Mouse (Mus musculus): ENCODE measurements around the gene Xbp1.

- TF ChIP-seq CTCF (IDR thresholded peaks at IDR 0.05; ENCODE audit: extremely low read depth, insufficient read depth, insufficient read length, insufficient replicate concordance) (no peak), POLR2A (IDR thresholded peaks at IDR 0.05; ENCODE audit: low read depth, low read length) (no peak)
Observed at GRCm38 (mm10) chr11:5530717-5531116, 10.3 kb downstream of the Xbp1 start.

Data from spleen, adult 2 months (tissue).